Comparison of ENCODE assay signal across 13 mouse cellular contexts in the genomic region with DNA sequence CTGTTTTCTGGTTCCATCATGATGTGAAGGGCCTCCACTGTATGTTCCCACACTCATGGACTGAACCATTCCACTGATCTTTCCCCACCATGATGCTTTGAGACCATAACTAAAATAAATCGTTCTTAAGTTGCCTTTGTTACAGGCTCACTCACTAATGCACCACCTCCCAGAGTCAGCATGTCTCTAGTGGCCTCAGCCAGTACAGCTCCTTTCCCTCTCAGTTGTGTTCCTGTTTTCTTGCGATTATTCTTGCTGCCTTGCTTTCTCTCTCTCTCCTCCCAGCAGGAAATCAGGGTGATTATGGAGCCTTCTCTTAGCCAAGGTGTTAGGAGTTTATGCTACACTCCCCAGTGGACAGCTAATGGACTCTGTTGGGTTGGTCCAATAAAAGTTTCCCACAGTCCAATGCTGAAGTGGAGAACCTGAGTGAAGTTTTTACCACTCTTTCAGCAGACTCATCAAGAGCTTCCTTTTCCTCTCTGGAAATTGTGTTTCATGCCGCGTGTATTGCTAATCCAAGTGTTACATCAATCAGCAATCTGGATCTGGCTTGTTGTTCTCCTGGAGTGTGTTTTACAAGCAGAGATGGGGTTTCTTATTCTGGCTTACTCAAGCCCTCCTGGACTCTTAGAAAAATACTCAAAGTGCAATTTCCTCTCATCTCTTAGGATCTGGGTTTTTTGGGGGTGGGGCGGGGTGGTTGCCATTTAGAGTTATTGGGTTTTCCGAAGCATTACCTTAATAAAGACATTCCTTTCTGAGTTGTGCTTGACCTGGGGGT.
"Had no signal": no experiment of that assay in that cellular context is flagged by ENCODE, and none has a peak within 500 bp of the region (broad histone marks: within the 10 kb centered on the region; RNA-seq: fewer than 3 reads in every experiment).

No protein-coding gene starts in this region.

- H3K27ac ChIP-seq: intestine, embryonic 15.5 days; liver, embryonic 15.5 days; macrophage; midbrain, embryonic 15.5 days; neural tube, embryonic 13.5 days; stomach, postnatal 0 days had no signal

- ATAC-seq: intestine, embryonic 15.5 days; midbrain, embryonic 15.5 days had no signal

- H3K36me3 ChIP-seq: intestine, embryonic 15.5 days; liver, embryonic 15.5 days; midbrain, embryonic 15.5 days; neural tube, embryonic 13.5 days had no signal

- H3K27me3 ChIP-seq: intestine, embryonic 15.5 days; liver, embryonic 15.5 days; megakaryocyte, embryonic 14.5 days; midbrain, embryonic 15.5 days had no signal

- H3K4me3 ChIP-seq: intestine, embryonic 15.5 days; liver, embryonic 15.5 days; megakaryocyte, embryonic 14.5 days; midbrain, embryonic 15.5 days; neural tube, embryonic 13.5 days had no signal

- H3K4me1 ChIP-seq: intestine, embryonic 15.5 days; liver, embryonic 15.5 days; megakaryocyte, embryonic 14.5 days; midbrain, embryonic 15.5 days had no signal

- H3K9me3 ChIP-seq: intestine, embryonic 15.5 days; liver, embryonic 15.5 days; megakaryocyte, embryonic 14.5 days; midbrain, embryonic 15.5 days; neural tube, embryonic 13.5 days had no signal

- DNase-seq: kidney, adult 18-20 months; kidney, postnatal 25 days; lung, adult 2 months; lung, postnatal 10 days; right cerebral cortex, postnatal 14 days had no signal

- H3K9ac ChIP-seq: intestine, embryonic 15.5 days; liver, embryonic 15.5 days; midbrain, embryonic 15.5 days; neural tube, embryonic 13.5 days had no signal

- H3K4me2 ChIP-seq: intestine, embryonic 15.5 days; liver, embryonic 15.5 days; midbrain, embryonic 11.5 days; midbrain, embryonic 15.5 days; neural tube, embryonic 13.5 days had no signal
